Mouse (Mus musculus) ES-Bruce4 (cell line): ENCODE results near the gene Gm28048.

Experiments
- CTCF ChIP-seq: IDR thresholded peaks from one replicate; pipeline ENCODE4 v1.8.1; 2011; ENCODE audit warnings: low read depth, low read length
- EP300 ChIP-seq: IDR thresholded peaks from 2 replicates; pipeline ENCODE4 v1.6.1; 2011; ENCODE audit warnings: low read depth, low read length; ENCODE audit not compliant: insufficient read depth
- POLR2A ChIP-seq: IDR thresholded peaks from one replicate; pipeline ENCODE4 v1.8.1; 2011; ENCODE audit warnings: low read length; ENCODE audit not compliant: insufficient read depth

DNA sequence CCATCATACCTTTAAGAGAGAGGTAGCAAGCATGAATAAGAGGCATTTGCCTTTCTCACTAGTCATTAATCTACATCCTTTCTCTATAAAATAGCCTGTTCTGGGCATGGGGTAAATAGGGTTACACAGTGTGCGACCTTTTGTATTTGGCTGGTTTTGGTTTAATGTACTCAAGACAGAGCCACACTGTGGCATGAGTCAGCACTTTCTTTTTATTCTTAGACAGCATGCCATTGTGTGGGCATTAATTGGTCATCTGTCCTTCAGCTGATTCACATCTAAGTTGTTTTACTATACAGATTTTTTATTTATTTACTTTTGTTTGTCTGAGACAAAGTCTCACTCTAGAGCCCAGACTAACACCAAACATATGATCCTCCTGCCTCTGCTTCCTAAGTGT lies 189.7 kb downstream of the Gm28048 start:
- TF ChIP-seq CTCF (no peak), EP300 (no peak), POLR2A (no peak)
